Mouse (Mus musculus) ES-Bruce4 (cell line): ENCODE measurements at regions not wholly inside any gene's neighbourhood (a gene's known extent, or its start where the extent isn't known, plus 50 kb on each side); places are given as distances from the start of the nearest gene placed in this dataset.

ENCODE experiments used
- H3K27ac ChIP-seq: 2 replicates; pipeline ENCODE4 v1.5.1; 2012; ENCODE audit warnings: low read length, inconsistent platforms; ENCODE audit not compliant: insufficient read depth
- H3K27me3 ChIP-seq: 2 replicates; pipeline ENCODE4 v1.6.1; 2012; ENCODE audit warnings: mild to moderate bottlenecking, low read length, inconsistent platforms; ENCODE audit not compliant: control insufficient read depth, poor library complexity, insufficient read depth, severe bottlenecking
- H3K36me3 ChIP-seq: 2 replicates; pipeline ENCODE4 v1.6.1; 2012; ENCODE audit warnings: inconsistent platforms, mild to moderate bottlenecking, low read length, moderate library complexity; ENCODE audit not compliant: control insufficient read depth, poor library complexity, insufficient read depth, severe bottlenecking
- H3K4me1 ChIP-seq: one replicate; pipeline ENCODE4 v1.8.1; 2011; ENCODE audit warnings: low read length; ENCODE audit not compliant: control insufficient read depth, insufficient read depth
- H3K4me3 ChIP-seq: 2 replicates; pipeline ENCODE4 v1.5.1; 2011; ENCODE audit warnings: low read depth, mild to moderate bottlenecking, low read length
- H3K9ac ChIP-seq: 2 replicates; pipeline ENCODE4 v1.6.1; 2012; ENCODE audit warnings: low read depth, mild to moderate bottlenecking, inconsistent platforms; ENCODE audit not compliant: poor library complexity, severe bottlenecking
- H3K9me3 ChIP-seq: replicated peaks from 2 replicates; pipeline ENCODE4 v1.6.1; 2012; ENCODE audit warnings: mild to moderate bottlenecking, low read length, inconsistent platforms; ENCODE audit not compliant: control insufficient read depth, poor library complexity, insufficient read depth, severe bottlenecking
- CTCF ChIP-seq: IDR thresholded peaks from one replicate; pipeline ENCODE4 v1.8.1; 2011; ENCODE audit warnings: low read depth, low read length
- EP300 ChIP-seq: IDR thresholded peaks from 2 replicates; pipeline ENCODE4 v1.6.1; 2011; ENCODE audit warnings: low read depth, low read length; ENCODE audit not compliant: insufficient read depth
- POLR2A ChIP-seq: IDR thresholded peaks from one replicate; pipeline ENCODE4 v1.8.1; 2011; ENCODE audit warnings: low read length; ENCODE audit not compliant: insufficient read depth

- H3K27ac ChIP-seq: no peak overlapping the region
- H3K36me3 ChIP-seq: no peaks in the 10 kb centered on the region
- no peaks in the 10 kb centered on the region for H3K27me3 ChIP-seq
- no peaks in the 10 kb centered on the region for H3K9me3 ChIP-seq
- H3K9ac ChIP-seq: no peak overlapping the region
- no peak overlapping the region for H3K4me3 ChIP-seq
- TF ChIP-seq CTCF: no peak
- TF ChIP-seq EP300: no peak
- no peaks in the 10 kb centered on the region for H3K4me1 ChIP-seq
Observed at GRCm38 (mm10) chr2:50945526-50945925, 203.4 kb downstream of the Rnd3 start.

- H3K9me3 ChIP-seq: no peaks in the 10 kb centered on the region
- no peak overlapping the region for H3K9ac ChIP-seq
- no peak overlapping the region for H3K27ac ChIP-seq
- H3K27me3 ChIP-seq: no peaks in the 10 kb centered on the region
- TF ChIP-seq POLR2A (no peak), EP300 (no peak), CTCF (no peak)
- H3K4me1 ChIP-seq: no peaks in the 10 kb centered on the region
- H3K36me3 ChIP-seq: no peaks in the 10 kb centered on the region
- no peak overlapping the region for H3K4me3 ChIP-seq
Observed at GRCm38 (mm10) chr2:50943180-50943579, 205.7 kb downstream of the Rnd3 start.

- Histone ChIP-seq H3K27ac (no peak overlapping the region), H3K9ac (no peak overlapping the region), H3K4me3 (no peak overlapping the region), H3K4me1 (no peaks in the 10 kb centered on the region), H3K9me3 (no peaks in the 10 kb centered on the region), H3K27me3 (no peaks in the 10 kb centered on the region), H3K36me3 (no peaks in the 10 kb centered on the region)
- TF ChIP-seq CTCF (no peak), EP300 (no peak), POLR2A (no peak)
Observed at GRCm38 (mm10) chr2:50942741-50943140, 206.2 kb downstream of the Rnd3 start.

GRCm38 (mm10) chr2:50932936-50933335 lies 216.0 kb downstream of the Rnd3 start:
- no peaks in the 10 kb centered on the region for H3K27me3 ChIP-seq
- no peak overlapping the region for H3K4me3 ChIP-seq
- H3K9me3 ChIP-seq: no peaks in the 10 kb centered on the region
- TF ChIP-seq CTCF: no peak
- no peak for TF ChIP-seq POLR2A
- TF ChIP-seq EP300: no peak
- no peak overlapping the region for H3K9ac ChIP-seq
- H3K4me1 ChIP-seq: no peaks in the 10 kb centered on the region
- no peaks in the 10 kb centered on the region for H3K36me3 ChIP-seq
- no peak overlapping the region for H3K27ac ChIP-seq

- Histone ChIP-seq H3K27me3 (peaks cover 1% of the 10 kb centered on the region; the same call in 1 of the 2 replicates), H3K4me1 (no peaks in the 10 kb centered on the region), H3K27ac (no peak overlapping the region), H3K36me3 (no peaks in the 10 kb centered on the region), H3K4me3 (no peak overlapping the region), H3K9me3 (no peaks in the 10 kb centered on the region), H3K9ac (no peak overlapping the region)
- TF ChIP-seq POLR2A: no peak
- no peak for TF ChIP-seq CTCF
- no peak for TF ChIP-seq EP300
Observed at GRCm38 (mm10) chr2:50921002-50921401, 227.9 kb downstream of the Rnd3 start.

GRCm38 (mm10) chr2:50916323-50917221 lies 232.3 kb downstream of the Rnd3 start:
- peaks cover 1% of the 10 kb centered on the region for H3K27me3 ChIP-seq
- TF ChIP-seq CTCF: no peak
- TF ChIP-seq POLR2A: no peak
- no peak for TF ChIP-seq EP300
- H3K36me3 ChIP-seq: no peaks in the 10 kb centered on the region
- no peaks in the 10 kb centered on the region for H3K4me1 ChIP-seq
- no peak overlapping the region for H3K9ac ChIP-seq
- H3K9me3 ChIP-seq: no peaks in the 10 kb centered on the region
- no peak overlapping the region for H3K27ac ChIP-seq
- no peak overlapping the region for H3K4me3 ChIP-seq
